Mouse (Mus musculus): ENCODE data around the gene Rell1. TPM values are rescaled to one million over a fixed set of nuclear protein-coding genes. Genes with fewer than 3 reads are reported as not detected.

Rell1 gene
- polyA plus RNA-seq, 1 experiment from 2014 or later: 16.6 TPM

- H3K36me3 ChIP-seq (ENCODE audit: insufficient read depth): peaks cover 7% of the 10 kb centered on the region; the same call in 1 of the 2 replicates
Observed at GRCm38 (mm10) chr5:63964576-63964975, 4.1 kb downstream of the Rell1 start.

GRCm38 (mm10) chr5:63961726-63962125, 7.0 kb downstream of the Rell1 start:
- H3K36me3 ChIP-seq (ENCODE audit: insufficient read depth): peaks cover 7% of the 10 kb centered on the region; the same call in 1 of the 2 replicates
- ATAC-seq (ENCODE audit: insufficient read depth): no peak
- WGBS: 84% methylated on average over 10 of the region's 10 CpGs
- H3K9me3 ChIP-seq (ENCODE audit: low read depth, low read length): no peaks in the 10 kb centered on the region
- no peak for TF ChIP-seq CTCF (IDR thresholded peaks at IDR 0.05; ENCODE audit: low read depth)
- H3K4me2 ChIP-seq: no peak overlapping the region
- H3K4me1 ChIP-seq (ENCODE audit: insufficient read depth): 0 out of 2 replicates have a peak, but pooled peaks cover 1% of the 10 kb centered on the region
- H3K27me3 ChIP-seq (ENCODE audit: insufficient read depth, low read length): no peaks in the 10 kb centered on the region
- no peak for DNase-seq
- no peak overlapping the region for H3K4me3 ChIP-seq (ENCODE audit: low read depth, low read length)
- H3K27ac ChIP-seq (ENCODE audit: low read depth): no peak overlapping the region
- H3K9ac ChIP-seq: no peak overlapping the region

More at GRCm38 (mm10) chr5:63964576-63964975, 4.1 kb downstream of the Rell1 start:
- DNase-seq (no peak), ATAC-seq (ENCODE audit: insufficient read depth) (no peak)
- no peak overlapping the region for H3K4me2 ChIP-seq
- WGBS: 51% methylated on average over 8 of the region's 8 CpGs
- H3K4me3 ChIP-seq (ENCODE audit: low read depth, low read length): no peak overlapping the region
- no peaks in the 10 kb centered on the region for H3K9me3 ChIP-seq (ENCODE audit: low read depth, low read length)
- H3K4me1 ChIP-seq (ENCODE audit: insufficient read depth): 0 out of 2 replicates have a peak, but pooled peaks cover 10% of the 10 kb centered on the region
- no peak overlapping the region for H3K9ac ChIP-seq
- no peak for TF ChIP-seq CTCF (IDR thresholded peaks at IDR 0.05; ENCODE audit: low read depth)
- no peaks in the 10 kb centered on the region for H3K27me3 ChIP-seq (ENCODE audit: insufficient read depth, low read length)
- H3K27ac ChIP-seq (ENCODE audit: low read depth): no peak overlapping the region

- Histone ChIP-seq H3K4me2 (no peak overlapping the region), H3K4me3 (ENCODE audit: low read depth, low read length) (no peak overlapping the region), H3K4me1 (ENCODE audit: insufficient read depth) (no peaks in the 10 kb centered on the region), H3K9ac (no peak overlapping the region), H3K27ac (ENCODE audit: low read depth) (no peak overlapping the region), H3K36me3 (ENCODE audit: insufficient read depth) (peaks cover 7% of the 10 kb centered on the region; the same call in 1 of the 2 replicates), H3K9me3 (ENCODE audit: low read depth, low read length) (no peaks in the 10 kb centered on the region), H3K27me3 (ENCODE audit: insufficient read depth, low read length) (no peaks in the 10 kb centered on the region)
- no peak for TF ChIP-seq CTCF (IDR thresholded peaks at IDR 0.05; ENCODE audit: low read depth)
- no peak for DNase-seq
- ATAC-seq (ENCODE audit: insufficient read depth): no peak
- WGBS: 90% methylated on average over 10 of the region's 10 CpGs
Observed at GRCm38 (mm10) chr5:63960565-63960964, 8.1 kb downstream of the Rell1 start.

GRCm38 (mm10) chr5:63958963-63959708, 9.6 kb downstream of the Rell1 start:
- Histone ChIP-seq H3K4me1 (ENCODE audit: insufficient read depth) (no peaks in the 10 kb centered on the region), H3K4me2 (no peak overlapping the region), H3K36me3 (ENCODE audit: insufficient read depth) (peaks cover 7% of the 10 kb centered on the region; the same call in 1 of the 2 replicates), H3K9ac (no peak overlapping the region), H3K4me3 (ENCODE audit: low read depth, low read length) (no peak overlapping the region), H3K27me3 (ENCODE audit: insufficient read depth, low read length) (no peaks in the 10 kb centered on the region), H3K9me3 (ENCODE audit: low read depth, low read length) (no peaks in the 10 kb centered on the region), H3K27ac (ENCODE audit: low read depth) (no peak overlapping the region)
- WGBS: 66% methylated on average over 18 of the region's 18 CpGs
- no peak for DNase-seq
- no peak for ATAC-seq (ENCODE audit: insufficient read depth)
- no peak for TF ChIP-seq CTCF (IDR thresholded peaks at IDR 0.05; ENCODE audit: low read depth)

- H3K4me3 ChIP-seq (ENCODE audit: low read depth, low read length): no peak overlapping the region
- H3K36me3 ChIP-seq (ENCODE audit: insufficient read depth): peaks cover 7% of the 10 kb centered on the region; the same call in 1 of the 2 replicates
- DNase-seq (no peak), ATAC-seq (ENCODE audit: insufficient read depth) (no peak)
- no peaks in the 10 kb centered on the region for H3K9me3 ChIP-seq (ENCODE audit: low read depth, low read length)
- no peaks in the 10 kb centered on the region for H3K4me1 ChIP-seq (ENCODE audit: insufficient read depth)
- H3K9ac ChIP-seq: no peak overlapping the region
- no peak overlapping the region for H3K4me2 ChIP-seq
- no peak overlapping the region for H3K27ac ChIP-seq (ENCODE audit: low read depth)
- no peak for TF ChIP-seq CTCF (IDR thresholded peaks at IDR 0.05; ENCODE audit: low read depth)
- 73% methylated on average over 8 of the region's 8 CpGs for WGBS
- no peaks in the 10 kb centered on the region for H3K27me3 ChIP-seq (ENCODE audit: insufficient read depth, low read length)
Observed at GRCm38 (mm10) chr5:63957607-63958006, 11.1 kb downstream of the Rell1 start.

GRCm38 (mm10) chr5:63956411-63956810, 12.3 kb downstream of the Rell1 start:
- Histone ChIP-seq H3K4me2 (no peak overlapping the region), H3K4me1 (ENCODE audit: insufficient read depth) (no peaks in the 10 kb centered on the region), H3K9me3 (ENCODE audit: low read depth, low read length) (no peaks in the 10 kb centered on the region), H3K4me3 (ENCODE audit: low read depth, low read length) (no peak overlapping the region), H3K9ac (no peak overlapping the region), H3K27ac (ENCODE audit: low read depth) (no peak overlapping the region), H3K36me3 (ENCODE audit: insufficient read depth) (peaks cover 7% of the 10 kb centered on the region; the same call in 1 of the 2 replicates), H3K27me3 (ENCODE audit: insufficient read depth, low read length) (no peaks in the 10 kb centered on the region)
- no peak for TF ChIP-seq CTCF (IDR thresholded peaks at IDR 0.05; ENCODE audit: low read depth)
- DNase-seq: no peak
- 84% methylated on average over 11 of the region's 11 CpGs for WGBS
- ATAC-seq (ENCODE audit: insufficient read depth): no peak

- no peak for TF ChIP-seq CTCF (IDR thresholded peaks at IDR 0.05; ENCODE audit: low read depth)
- H3K4me1 ChIP-seq (ENCODE audit: insufficient read depth): peaks cover 9% of the 10 kb centered on the region; the same call in 1 of the 2 replicates
- ATAC-seq (ENCODE audit: insufficient read depth) (no peak), DNase-seq (no peak)
- no peaks in the 10 kb centered on the region for H3K9me3 ChIP-seq (ENCODE audit: low read depth, low read length)
- no peaks in the 10 kb centered on the region for H3K36me3 ChIP-seq (ENCODE audit: insufficient read depth)
- H3K27me3 ChIP-seq (ENCODE audit: insufficient read depth, low read length): no peaks in the 10 kb centered on the region
- no peak overlapping the region for H3K27ac ChIP-seq (ENCODE audit: low read depth)
- WGBS: 87% methylated on average over 15 of the region's 15 CpGs
- no peak overlapping the region for H3K4me2 ChIP-seq
- no peak overlapping the region for H3K4me3 ChIP-seq (ENCODE audit: low read depth, low read length)
- H3K9ac ChIP-seq: no peak overlapping the region
Observed at GRCm38 (mm10) chr5:63953401-63954032, 15.2 kb downstream of the Rell1 start.
